Mouse (Mus musculus) MEL (cell line): ENCODE measurements around the gene Arhgap30. TPM values are rescaled to one million over a fixed set of nuclear protein-coding genes. Genes with fewer than 3 reads are reported as not detected.
A peak's percentile ranks its signal among the peaks of the same experiment; 100 is the strongest.

Source experiments
- DNase-seq: peaks from one replicate; pipeline ENCODE4 v3.0.0; 2011; ENCODE audit warnings: low read depth, low spot score
- H3K27ac ChIP-seq: 2 replicates; pipeline ENCODE4 v1.5.1; 2012; ENCODE audit warnings: low read depth, mild to moderate bottlenecking, control low read depth, low read length, moderate library complexity; ENCODE audit not compliant: control insufficient read depth
- H3K27me3 ChIP-seq, 2 experiments: fragments of 150-350 bp in 1 of 2; sonication (generic) in 1 of 2; 2 replicates each; pipeline ENCODE4 v1.6.1; 2012; ENCODE audit warnings: low read length in 2 of 2, mild to moderate bottlenecking in 2 of 2, improper control_type of control experiment in 1 of 2, moderate library complexity in 1 of 2; ENCODE audit not compliant: insufficient read depth in 2 of 2, control insufficient read depth in 1 of 2
- H3K36me3 ChIP-seq, 2 experiments: 2 replicates each; pipeline ENCODE4 v1.6.1; 2012 to 2014; ENCODE audit warnings: low read length in 2 of 2, improper control_type of control experiment in 1 of 2, inconsistent platforms in 1 of 2, mild to moderate bottlenecking in 1 of 2; ENCODE audit not compliant: insufficient read depth in 2 of 2, control insufficient read depth in 1 of 2
- H3K4me1 ChIP-seq, 2 experiments: fragments of 150-350 bp in 1 of 2; sonication (generic) in 1 of 2; 2 replicates each; pipeline ENCODE4 v1.6.1; 2012; ENCODE audit warnings: low read length in 2 of 2, improper control_type of control experiment in 1 of 2, mild to moderate bottlenecking in 1 of 2; ENCODE audit not compliant: insufficient read depth in 2 of 2, control insufficient read depth in 1 of 2
- H3K4me3 ChIP-seq, 2 experiments: fragments of 150-350 bp in 1 of 2; sonication (generic) in 1 of 2; 2 replicates each; pipeline ENCODE4 v1.5.1; 2012; ENCODE audit warnings: low read depth in 2 of 2, low read length in 2 of 2, mild to moderate bottlenecking in 2 of 2, moderate library complexity in 2 of 2, control low read depth in 1 of 2, improper control_type of control experiment in 1 of 2; ENCODE audit not compliant: control insufficient read depth in 1 of 2, insufficient read depth in 1 of 2
- H3K79me2 ChIP-seq: 2 replicates; pipeline ENCODE4 v1.6.1; 2012; ENCODE audit warnings: mild to moderate bottlenecking, low read length, moderate library complexity; ENCODE audit not compliant: control insufficient read depth, poor library complexity, insufficient read depth
- H3K9ac ChIP-seq: 2 replicates; pipeline ENCODE4 v1.6.1; 2012; ENCODE audit warnings: low read depth, mild to moderate bottlenecking, control low read depth, low read length, moderate library complexity; ENCODE audit not compliant: control insufficient read depth, poor library complexity, severe bottlenecking
- H3K9me3 ChIP-seq: fragments of 150-350 bp; sonication (generic); replicated peaks from 2 replicates; pipeline ENCODE4 v1.6.1; 2012; ENCODE audit warnings: mild to moderate bottlenecking, low read length, improper control_type of control experiment, moderate library complexity; ENCODE audit not compliant: insufficient read depth
- BHLHE40 ChIP-seq: IDR thresholded peaks from 2 replicates; pipeline ENCODE4 v1.6.1; 2012; ENCODE audit warnings: low read depth, mild to moderate bottlenecking, inconsistent platforms, low read length, improper control_type of control experiment, borderline replicate concordance
- CHD1 ChIP-seq: IDR thresholded peaks from 2 replicates; pipeline ENCODE4 v1.6.1; 2012; ENCODE audit warnings: low read depth, mild to moderate bottlenecking, inconsistent platforms, low read length, improper control_type of control experiment
- CHD2 ChIP-seq: IDR thresholded peaks from 2 replicates; pipeline ENCODE4 v1.6.1; 2011; ENCODE audit warnings: low read length, improper control_type of control experiment
- CTCF ChIP-seq, 3 experiments: IDR thresholded peaks in 2 of 3; conservative IDR thresholded peaks in 1 of 3; 2 replicates each; pipeline ENCODE4 v1.5.1; 2011 to 2012; ENCODE audit warnings: low read length in 3 of 3, low read depth in 2 of 3, mild to moderate bottlenecking in 2 of 3, improper control_type of control experiment in 1 of 3, inconsistent platforms in 1 of 3, mixed read lengths in 1 of 3, moderate library complexity in 1 of 3; ENCODE audit not compliant: control insufficient read depth in 1 of 3, insufficient read depth in 1 of 3, poor library complexity in 1 of 3, severe bottlenecking in 1 of 3
- ELF1 ChIP-seq: IDR thresholded peaks from 2 replicates; pipeline ENCODE4 v1.6.1; 2014; ENCODE audit warnings: low read depth, mild to moderate bottlenecking, inconsistent platforms, low read length, improper control_type of control experiment, moderate library complexity
- EP300 ChIP-seq, 2 experiments: IDR thresholded peaks; 2 replicates each; pipeline ENCODE4 v1.6.1; 2011; ENCODE audit warnings: improper control_type of control experiment in 2 of 2, low read length in 2 of 2, low read depth in 1 of 2, mild to moderate bottlenecking in 1 of 2
- GABPA ChIP-seq: IDR thresholded peaks from 2 replicates; pipeline ENCODE4 v1.6.1; 2012; ENCODE audit warnings: low read depth, mild to moderate bottlenecking, inconsistent platforms, low read length, improper control_type of control experiment, moderate library complexity
- HCFC1 ChIP-seq: IDR thresholded peaks from 2 replicates; pipeline ENCODE4 v1.6.1; 2012; ENCODE audit warnings: low read depth, mild to moderate bottlenecking, inconsistent platforms, low read length, improper control_type of control experiment, moderate library complexity
- KAT2A ChIP-seq: conservative IDR thresholded peaks from 2 replicates; pipeline ENCODE4 v1.6.1; 2012; ENCODE audit warnings: low read depth, low read length, improper control_type of control experiment, inconsistent platforms
- MEF2A ChIP-seq: IDR thresholded peaks from 2 replicates; pipeline ENCODE4 v1.6.1; 2014; ENCODE audit warnings: low read depth, mild to moderate bottlenecking, inconsistent platforms, low read length, improper control_type of control experiment; ENCODE audit not compliant: poor library complexity, insufficient replicate concordance, severe bottlenecking; ENCODE audit errors: extremely low read depth
- MXI1 ChIP-seq: IDR thresholded peaks from 2 replicates; pipeline ENCODE4 v1.6.1; 2011; ENCODE audit warnings: mild to moderate bottlenecking, low read depth, low read length, improper control_type of control experiment
- NELFE ChIP-seq: IDR thresholded peaks from 2 replicates; pipeline ENCODE4 v1.6.1; 2011; ENCODE audit warnings: low read depth, low read length, improper control_type of control experiment
- NRF1 ChIP-seq: IDR thresholded peaks from 2 replicates; pipeline ENCODE4 v1.6.1; 2014; ENCODE audit warnings: low read depth, mild to moderate bottlenecking, inconsistent platforms, low read length, improper control_type of control experiment, moderate library complexity; ENCODE audit not compliant: poor library complexity, insufficient read depth, severe bottlenecking
- RCOR1 ChIP-seq: IDR thresholded peaks from 2 replicates; pipeline ENCODE4 v1.6.1; 2012; ENCODE audit warnings: low read depth, mild to moderate bottlenecking, inconsistent platforms, low read length, improper control_type of control experiment
- SMC3 ChIP-seq: IDR thresholded peaks from 2 replicates; pipeline ENCODE4 v1.6.1; 2011; ENCODE audit warnings: low read depth, low read length, improper control_type of control experiment
- TAL1 ChIP-seq: IDR thresholded peaks from 2 replicates; pipeline ENCODE4 v1.6.1; 2012; ENCODE audit warnings: mild to moderate bottlenecking, inconsistent platforms, low read length, moderate library complexity, mixed read lengths
- USF1 ChIP-seq: IDR thresholded peaks from 2 replicates; pipeline ENCODE4 v1.6.1; 2014; ENCODE audit warnings: low read depth, mild to moderate bottlenecking, inconsistent platforms, low read length, improper control_type of control experiment, moderate library complexity
- USF2 ChIP-seq, 2 experiments: IDR thresholded peaks; 2 replicates each; pipeline ENCODE4 v1.6.1; 2011 to 2012; ENCODE audit warnings: improper control_type of control experiment in 2 of 2, low read length in 2 of 2, borderline replicate concordance in 1 of 2, inconsistent platforms in 1 of 2, low read depth in 1 of 2, mild to moderate bottlenecking in 1 of 2; ENCODE audit not compliant: insufficient read depth in 1 of 2
- ZC3H11A ChIP-seq: IDR thresholded peaks from 2 replicates; pipeline ENCODE4 v1.6.1; 2012; ENCODE audit warnings: low read depth, mild to moderate bottlenecking, inconsistent platforms, low read length, improper control_type of control experiment
- ZKSCAN1 ChIP-seq: IDR thresholded peaks from 2 replicates; pipeline ENCODE4 v1.6.1; 2012; ENCODE audit warnings: low read depth, mild to moderate bottlenecking, inconsistent platforms, low read length, improper control_type of control experiment, moderate library complexity
- ZMIZ1 ChIP-seq: IDR thresholded peaks from 2 replicates; pipeline ENCODE4 v1.6.1; 2012; ENCODE audit warnings: low read depth, mild to moderate bottlenecking, inconsistent platforms, low read length, improper control_type of control experiment, moderate library complexity
- ZNF384 ChIP-seq: IDR thresholded peaks from 2 replicates; pipeline ENCODE4 v1.6.1; 2012; ENCODE audit warnings: low read depth, mild to moderate bottlenecking, inconsistent platforms, low read length, improper control_type of control experiment
- polyA plus RNA-seq, 2 experiments: library from polyadenylated mRNA; stranded (reverse) in 1 of 2; unstranded in 1 of 2; fragments of >175 nt in 1 of 2; fragments of >200 nt in 1 of 2; gene quantifications; 2 replicates each; pipeline versions ENCODE4 v1.2.1 to v1.2.4; 2012; ENCODE audit warnings: low replicate concordance in 2 of 2, low read depth in 1 of 2; ENCODE audit not compliant: insufficient read length in 2 of 2, insufficient read depth in 1 of 2, missing spikeins in 1 of 2
- total RNA-seq: library from RNA; depleted of rRNA; stranded (reverse); fragments of 300-350 nt; gene quantifications from 2 replicates; pipeline ENCODE4 v1.2.3, GENCODE M21; 2012

Gene Arhgap30
- total and polyA plus RNA-seq, 3 experiments: 31.0 to 41.2 TPM; not detected in 1

DNA sequence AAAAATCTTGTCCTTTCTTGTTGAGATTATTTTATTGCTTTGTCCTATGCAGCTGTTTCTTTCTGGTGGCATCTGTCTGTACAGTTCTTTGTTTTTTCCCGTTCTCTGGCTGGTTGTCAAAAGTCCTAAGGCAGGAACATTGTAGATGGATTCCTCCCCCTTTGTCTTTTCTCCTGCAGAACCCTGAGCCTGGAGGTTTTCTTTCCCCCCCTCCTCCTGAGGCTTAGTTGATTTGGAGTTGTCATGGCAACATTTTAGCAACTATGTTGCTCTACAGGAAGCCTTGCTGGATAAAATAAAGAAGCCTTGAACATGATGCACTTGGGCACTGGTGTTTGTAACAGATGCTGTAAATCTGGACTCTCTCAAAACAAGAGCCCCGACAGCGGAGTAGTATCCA lies 23.7 kb downstream of the Arhgap30 start:
- H3K36me3 ChIP-seq: peaks cover 0 to 12% of the 10 kb centered on the region in 2 experiments; a peak in 3 of 4 replicates
- no peaks in the 10 kb centered on the region for H3K27me3 ChIP-seq
- peak; percentile 45 for DNase-seq
- H3K27ac ChIP-seq: no peak overlapping the region
- peaks cover 30% of the 10 kb centered on the region for H3K79me2 ChIP-seq
- H3K4me1 ChIP-seq: 0 out of 4 replicates have a peak, but pooled peaks cover 0 to 6% of the 10 kb centered on the region in 2 experiments
- peak overlapping the region; percentile 66 to 95 for H3K4me3 ChIP-seq
- no peak for TF ChIP-seq USF1
- 0 out of 2 replicates have a peak, but pooled peaks have one; percentile 20 for TF ChIP-seq ELF1
- peak overlapping the region; percentile 90 for H3K9ac ChIP-seq
- H3K9me3 ChIP-seq: no peaks in the 10 kb centered on the region

DNA sequence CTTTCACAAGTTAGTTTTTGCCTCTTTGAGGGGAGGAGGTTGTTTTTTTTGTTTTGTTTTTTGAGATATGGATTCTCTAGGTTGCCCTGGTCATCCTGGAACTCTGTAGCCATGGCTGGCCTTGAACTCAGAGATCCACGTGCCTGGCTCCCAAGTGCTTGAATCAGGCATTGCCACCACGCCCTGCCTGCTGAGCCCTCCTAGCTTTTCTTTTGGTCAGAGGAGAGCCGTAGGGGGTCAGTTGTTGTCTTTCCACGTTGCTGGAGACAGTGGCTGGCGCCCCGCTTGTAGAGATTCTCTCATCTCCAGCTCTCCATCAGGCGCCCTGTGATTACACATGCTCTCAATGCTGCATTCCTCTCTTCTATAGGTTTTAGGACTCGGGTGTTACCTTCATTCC lies 24.9 kb downstream of the Arhgap30 start:
- Histone ChIP-seq H3K36me3 (peaks cover 1 to 12% of the 10 kb centered on the region in 2 experiments; a peak in 3 of 4 replicates), H3K27ac (no peak overlapping the region), H3K9me3 (no peaks in the 10 kb centered on the region)
- no peak for DNase-seq
- TF ChIP-seq SMC3: no peak
- no peak for TF ChIP-seq ZKSCAN1
- TF ChIP-seq TAL1: no peak
- no peak for TF ChIP-seq CTCF (IDR thresholded peaks at IDR 0.05 in 2 of 3, conservative IDR thresholded peaks at IDR 0.05 in 1 of 3; ENCODE audit: control insufficient read depth in 1 of 3, insufficient read depth in 1 of 3, low read depth in 2 of 3, low read length in 3 of 3, poor library complexity in 1 of 3, severe bottlenecking in 1 of 3)
- TF ChIP-seq MEF2A: no peak
- no peak for TF ChIP-seq RCOR1
- TF ChIP-seq BHLHE40: no peak
- no peak for TF ChIP-seq ZNF384
- TF ChIP-seq USF2 (IDR thresholded peaks at IDR 0.05; ENCODE audit: borderline replicate concordance in 1 of 2, insufficient read depth in 1 of 2, low read depth in 1 of 2, low read length in 2 of 2): no peak
- no peak for TF ChIP-seq ZC3H11A
- TF ChIP-seq GABPA: no peak
- TF ChIP-seq EP300 (IDR thresholded peaks at IDR 0.05; ENCODE audit: low read depth in 1 of 2, low read length in 2 of 2): no peak
- no peak for TF ChIP-seq CHD1
- TF ChIP-seq HCFC1: no peak
- TF ChIP-seq KAT2A: no peak
- no peak for TF ChIP-seq NELFE
- no peak for TF ChIP-seq ZMIZ1
- TF ChIP-seq CHD2: no peak
- TF ChIP-seq MXI1: no peak
- TF ChIP-seq NRF1: no peak
- TF ChIP-seq, all 39 proteins: peak for 0
- no peaks in the 10 kb centered on the region for H3K27me3 ChIP-seq
- H3K4me3 ChIP-seq: no peak overlapping the region
- H3K79me2 ChIP-seq: peaks cover 30% of the 10 kb centered on the region
- 0 out of 4 replicates have a peak, but pooled peaks cover 0 to 6% of the 10 kb centered on the region in 2 experiments for H3K4me1 ChIP-seq
- no peak overlapping the region for H3K9ac ChIP-seq
